Comparison of ENCODE assay signal across 7 mouse cellular contexts in the genomic region with DNA sequence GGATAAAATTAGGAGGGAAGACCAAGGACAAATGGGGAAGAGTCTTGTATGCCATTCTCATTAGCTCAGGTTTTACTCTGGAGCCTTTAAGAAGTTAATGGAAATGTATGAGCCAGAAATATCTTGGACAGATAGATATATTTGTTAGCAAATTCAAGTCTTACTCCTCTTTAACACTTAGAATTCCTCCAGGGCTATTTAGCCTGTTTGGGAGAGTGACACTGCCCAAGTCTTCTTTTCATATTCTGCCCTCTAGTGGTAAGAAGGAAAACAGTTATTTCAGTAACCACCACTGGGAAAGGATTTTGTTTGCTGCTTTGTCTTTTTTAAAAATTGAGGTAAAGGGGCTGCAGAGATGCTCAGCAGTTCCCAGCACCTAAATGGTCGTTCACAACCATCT. TPM values are rescaled to one million over a fixed set of nuclear protein-coding genes. Genes with fewer than 3 reads are reported as not detected.
A peak's percentile ranks its signal among the peaks of the same experiment; 100 is the strongest.
DNase-seq lines count a peak whose midpoint lies in the region; ATAC-seq and TF ChIP-seq lines count a peak whose summit lies in the region.

No protein-coding gene starts in this region.

- WGBS in liver, adult 2 months = 0% methylated on average over 1 of the region's 1 CpGs
- 0% methylated on average over 1 of the region's 1 CpGs for WGBS in heart, embryonic 15.5 days

- H3K27ac ChIP-seq in liver, adult 2 months (replicated peaks; ENCODE audit: insufficient read depth, low read depth, low read length) = no peak overlapping the region
- H3K27ac ChIP-seq in heart, embryonic 15.5 days = no peak overlapping the region

- TF ChIP-seq CTCF in liver, adult 2 months (IDR thresholded peaks at IDR 0.05; ENCODE audit: low read depth, low read length) = no peak

- H3K9me3 ChIP-seq in heart, embryonic 15.5 days (replicated peaks) = no peaks in the 10 kb centered on the region

- peaks cover 2% of the 10 kb centered on the region; the same call in 1 of the 2 replicates for H3K27me3 ChIP-seq in liver, adult 2 months (ENCODE audit: control insufficient read depth, insufficient read depth, low read length)
- H3K27me3 ChIP-seq in heart, embryonic 15.5 days = no peaks in the 10 kb centered on the region

- no peaks in the 10 kb centered on the region for H3K79me2 ChIP-seq in liver, adult 2 months (ENCODE audit: control insufficient read depth, insufficient read depth, low read length)

- H3K4me2 ChIP-seq in heart, embryonic 15.5 days = 0 out of 2 replicates have a peak overlapping the region, but pooled peaks have one; percentile 75

- no peaks in the 10 kb centered on the region; the same call in 1 of the 2 replicates for H3K4me1 ChIP-seq in liver, adult 2 months (ENCODE audit: control insufficient read depth, insufficient read depth, low read length)
- H3K4me1 ChIP-seq in heart, embryonic 15.5 days (replicated peaks) = peaks cover 17% of the 10 kb centered on the region

- DNase-seq in liver, adult 2 months (ENCODE audit: extremely low read depth, low read depth, low spot score) = peak; percentile 42
- DNase-seq in liver = no peak
- DNase-seq in ZHBTc4 (ENCODE audit: low read depth, low spot score) = peak; percentile 70
- DNase-seq in retina, postnatal 7 days (ENCODE audit: low read depth, low spot score) = peak; percentile 33
- no peak for DNase-seq in thymus, postnatal 4 days
- no peak for DNase-seq in kidney, postnatal 25 days

- H3K4me3 ChIP-seq in liver, adult 2 months (ENCODE audit: insufficient read depth, low read depth, low read length) = no peak overlapping the region
- no peak overlapping the region for H3K4me3 ChIP-seq in heart, embryonic 15.5 days

- no peak overlapping the region for H3K9ac ChIP-seq in liver, adult 2 months (ENCODE audit: low read depth, low read length)
- H3K9ac ChIP-seq in heart, embryonic 15.5 days = no peak overlapping the region

- ATAC-seq in heart, embryonic 15.5 days (replicated peaks; ENCODE audit: insufficient number of reproducible peaks, insufficient read depth, low FRiP score, low read depth) = no peak

- no peak for TF ChIP-seq POLR2A in liver, adult 2 months (IDR thresholded peaks at IDR 0.05; ENCODE audit: extremely low read depth, insufficient read depth, low read length)

- H3K36me3 ChIP-seq in liver, adult 2 months (ENCODE audit: control insufficient read depth, insufficient read depth, low read length) = no peaks in the 10 kb centered on the region
- no peaks in the 10 kb centered on the region for H3K36me3 ChIP-seq in heart, embryonic 15.5 days

RNA-seq across cellular contexts. Expression of gene Taok1, which starts 21.9 kb away (rescaled TPM):
- total RNA-seq in liver, adult 2 months (2014; rRNA removed) = 23.0 and 24.6 TPM in 2 replicates
- 2.5 and 2.6 TPM in 2 replicates for polyA plus RNA-seq in liver, adult 2 months (2012; rRNA removed)
- polyA plus RNA-seq in heart, embryonic 15.5 days (2015; fragmentation: Nextera tagmentation; extraction: Ambion mirVana) = 11.4 and 13.6 TPM in 2 replicates

RNA-seq across cellular contexts. Expression of gene Nufip2, which starts 56.5 kb away (rescaled TPM):
- total RNA-seq in liver, adult 2 months (2014; rRNA removed) = 21.7 and 25.0 TPM in 2 replicates
- polyA plus RNA-seq in liver, adult 2 months (2012; rRNA removed) = 5.4 and 8.3 TPM in 2 replicates
- polyA plus RNA-seq in heart, embryonic 15.5 days (2015; fragmentation: Nextera tagmentation; extraction: Ambion mirVana) = 3.7 TPM in 2 replicates

Comparison
In these comparisons a context has a peak if more than half of its experiments do, and no peak if none do; other contexts are left out.
1. DNase-seq: peak in liver, adult 2 months (single experiment), ZHBTc4 (single experiment) and retina, postnatal 7 days (single experiment); none in liver (single experiment), thymus, postnatal 4 days (single experiment) and kidney, postnatal 25 days (0 of 2).